Mouse (Mus musculus): ENCODE data around the gene Bcr.

DNA sequence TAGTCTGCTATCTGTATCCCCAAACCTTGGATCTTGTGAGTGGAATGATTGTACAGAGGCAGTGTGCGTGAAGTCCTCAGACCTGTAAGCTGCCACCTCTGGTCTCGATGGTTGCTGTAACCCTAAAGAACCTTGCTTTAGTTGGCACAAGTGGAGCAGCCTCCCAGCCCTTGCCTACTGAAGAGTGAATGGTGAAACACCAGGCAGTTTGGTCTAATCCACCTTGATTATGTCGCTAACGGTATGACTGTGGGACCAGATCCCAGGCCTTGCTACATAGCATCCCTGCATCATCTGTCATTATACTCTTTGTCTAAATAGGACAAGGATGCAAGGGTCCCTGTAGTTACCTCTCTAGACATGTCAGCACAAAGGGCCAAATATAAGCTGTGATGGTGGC lies 106.2 kb downstream of the Bcr start:
- TF ChIP-seq CTCF (IDR thresholded peaks at IDR 0.05; ENCODE audit: borderline replicate concordance, control insufficient read depth, extremely low read depth, insufficient read depth, low read length, poor library complexity) = no peak
- no peak for TF ChIP-seq POLR2A (IDR thresholded peaks at IDR 0.05; ENCODE audit: control insufficient read depth, extremely low read depth, insufficient read depth, low read length, poor library complexity)
